Mouse (Mus musculus): ENCODE results near the gene Mea1.

Mea1 gene

DNA sequence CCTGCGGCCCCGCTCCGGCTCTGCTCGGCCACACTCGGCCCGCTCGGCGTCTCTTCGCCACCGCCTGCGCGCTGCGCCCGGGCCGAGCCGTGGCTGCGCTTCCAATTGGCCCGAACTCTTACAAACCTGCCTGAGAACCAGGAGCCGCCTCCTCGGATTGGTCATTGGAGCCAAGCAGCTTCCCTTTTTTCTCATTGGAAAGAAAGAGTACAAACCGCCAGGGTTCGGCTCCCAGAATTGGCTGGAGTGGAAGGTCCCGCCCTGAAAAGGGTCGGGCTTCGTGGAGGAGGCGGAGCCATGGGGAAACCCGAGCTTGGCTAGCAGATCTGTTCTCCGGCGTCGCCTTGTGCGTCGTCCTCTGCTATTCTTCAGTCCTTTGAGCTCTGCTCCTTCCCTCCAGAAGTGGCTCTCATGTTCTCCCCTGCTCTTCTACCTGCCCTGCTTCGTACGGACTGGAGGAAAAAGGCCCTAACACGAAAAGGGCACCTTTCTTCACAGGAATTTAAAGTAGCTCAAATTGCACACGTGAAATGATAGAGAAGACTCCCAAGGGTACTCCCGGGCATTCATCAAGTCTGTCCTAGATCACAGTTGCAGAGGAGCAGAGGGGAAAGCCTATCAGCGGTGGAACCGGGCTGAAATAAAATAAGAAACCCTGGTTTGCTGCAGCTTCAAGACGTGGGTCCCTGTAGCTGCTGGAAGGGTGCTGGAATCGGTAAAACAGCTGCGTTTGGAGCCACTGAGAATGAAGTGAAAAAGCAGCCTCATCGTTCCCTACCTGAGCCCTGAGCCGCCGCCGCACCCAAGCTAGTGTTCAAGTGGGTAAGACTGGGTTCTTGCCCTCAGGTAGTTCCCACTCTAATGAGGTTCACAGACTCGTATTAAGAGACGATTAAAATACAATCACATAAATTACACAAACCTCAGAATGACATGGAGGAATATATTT lies 26.6 kb downstream of the Mea1 start, which contains the start of gene Ppp2r5d:
Gene Ppp2r5d, minus strand, starts transcription at position 225 of the 949 bp plus-strand sequence.
- peak; percentile 97 for DNase-seq (ENCODE audit: low read depth, low spot score)

- DNase-seq (ENCODE audit: low read depth, low spot score) = no peak
These were observed 27.9 kb downstream of the Mea1 start for GRCm38 (mm10) chr17:46706375-46707089.

DNA sequence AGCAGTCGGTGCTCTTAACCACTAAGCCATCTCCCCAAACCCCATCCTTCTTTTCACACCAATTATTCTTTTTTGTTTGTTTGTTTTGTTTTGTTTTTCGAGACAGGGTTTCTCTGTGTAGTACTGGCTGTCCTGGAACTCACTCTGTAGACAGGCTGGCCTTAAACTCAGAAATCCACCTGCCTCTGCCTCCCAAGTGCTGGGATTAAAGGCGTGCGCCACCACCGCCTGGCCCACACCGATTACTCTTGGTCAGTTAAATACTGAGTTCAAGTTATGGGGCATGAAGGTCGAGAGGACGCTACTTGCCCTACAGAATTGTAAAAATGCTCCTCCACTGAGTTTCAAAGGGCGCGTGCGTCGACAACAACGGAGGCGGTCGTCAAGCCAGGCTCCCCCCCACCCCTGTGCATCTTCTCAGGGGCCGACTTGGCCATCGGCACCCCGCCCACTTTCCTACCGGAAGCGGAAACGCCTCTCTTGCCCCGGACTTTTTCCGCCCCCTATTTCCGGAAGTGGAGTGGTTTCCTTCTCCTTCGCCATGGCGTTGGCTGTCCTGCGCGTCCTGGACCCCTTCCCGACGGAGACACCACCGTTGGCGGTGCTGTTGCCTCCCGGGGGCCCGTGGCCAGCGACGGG lies 32.5 kb downstream of the Mea1 start, which contains the start of gene Pex6:
Gene Pex6, plus strand, starts transcription at position 505 of the 639 bp plus-strand sequence.
- DNase-seq (ENCODE audit: low read depth, low spot score) = peak; percentile 93

DNA sequence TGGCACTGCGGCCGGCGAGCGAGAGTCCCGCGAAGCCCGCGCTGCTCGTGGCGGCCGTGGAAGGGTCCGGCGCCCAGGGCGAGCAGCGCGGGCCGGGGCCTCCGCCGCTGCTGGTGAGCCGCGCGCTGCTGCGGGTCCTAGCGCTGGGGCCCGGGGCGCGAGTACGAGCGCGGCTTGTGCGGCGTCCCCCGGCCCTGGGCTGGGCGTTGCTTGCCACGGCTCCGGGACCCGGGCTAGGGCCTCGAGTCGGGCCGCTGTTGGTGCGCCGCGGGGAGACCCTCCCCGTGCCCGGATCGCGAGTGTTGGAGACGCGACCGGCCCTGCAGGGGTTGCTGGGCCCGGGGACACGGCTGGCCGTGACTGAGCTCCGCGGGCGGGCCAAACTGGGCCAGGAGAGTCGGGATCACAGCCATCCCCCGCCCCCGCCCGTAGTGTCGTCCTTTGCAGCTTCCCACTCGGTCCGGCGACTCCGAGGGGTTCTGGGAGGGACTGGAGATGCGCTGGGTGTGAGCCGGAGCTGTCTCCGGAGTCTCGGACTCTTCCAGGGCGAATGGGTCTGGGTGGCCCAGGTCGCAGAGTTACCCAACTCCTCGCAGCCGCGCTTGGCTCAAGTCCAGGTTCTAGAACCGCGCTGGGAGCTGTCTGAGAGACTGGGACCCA lies 33.1 kb downstream of the Mea1 start:
- DNase-seq (ENCODE audit: low read depth, low spot score) = no peak

- no peak for DNase-seq (ENCODE audit: low read depth, low spot score)
These were observed 33.8 kb downstream of the Mea1 start for GRCm38 (mm10) chr17:46712442-46712841.

- no peak for DNase-seq (ENCODE audit: low read depth, low spot score)
These were observed 35.3 kb downstream of the Mea1 start for GRCm38 (mm10) chr17:46713849-46714248.

GRCm38 (mm10) chr17:46714756-46715481 lies 36.3 kb downstream of the Mea1 start:
- DNase-seq (ENCODE audit: low read depth, low spot score) = peak; percentile 76

DNA sequence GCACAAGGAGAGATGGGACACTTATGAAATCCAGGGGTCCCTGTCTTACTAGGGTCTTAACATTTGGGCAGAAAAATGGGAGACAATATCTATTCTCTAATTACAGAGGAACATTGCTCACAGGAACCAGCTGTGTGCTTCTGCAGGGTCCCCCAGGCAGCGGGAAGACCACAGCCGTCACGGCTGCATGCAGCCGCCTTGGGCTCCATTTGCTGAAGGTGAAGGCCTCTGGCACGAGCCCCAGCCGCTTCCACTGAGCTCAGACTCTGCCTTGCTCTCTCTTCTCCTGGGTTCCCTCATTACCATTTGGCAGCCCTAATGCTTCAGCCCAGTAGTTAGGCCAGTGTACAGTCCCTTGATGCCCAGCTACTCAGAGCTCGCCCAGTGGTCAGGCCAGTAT lies 42.5 kb downstream of the Mea1 start:
- DNase-seq (ENCODE audit: low read depth, low spot score) = no peak

DNA sequence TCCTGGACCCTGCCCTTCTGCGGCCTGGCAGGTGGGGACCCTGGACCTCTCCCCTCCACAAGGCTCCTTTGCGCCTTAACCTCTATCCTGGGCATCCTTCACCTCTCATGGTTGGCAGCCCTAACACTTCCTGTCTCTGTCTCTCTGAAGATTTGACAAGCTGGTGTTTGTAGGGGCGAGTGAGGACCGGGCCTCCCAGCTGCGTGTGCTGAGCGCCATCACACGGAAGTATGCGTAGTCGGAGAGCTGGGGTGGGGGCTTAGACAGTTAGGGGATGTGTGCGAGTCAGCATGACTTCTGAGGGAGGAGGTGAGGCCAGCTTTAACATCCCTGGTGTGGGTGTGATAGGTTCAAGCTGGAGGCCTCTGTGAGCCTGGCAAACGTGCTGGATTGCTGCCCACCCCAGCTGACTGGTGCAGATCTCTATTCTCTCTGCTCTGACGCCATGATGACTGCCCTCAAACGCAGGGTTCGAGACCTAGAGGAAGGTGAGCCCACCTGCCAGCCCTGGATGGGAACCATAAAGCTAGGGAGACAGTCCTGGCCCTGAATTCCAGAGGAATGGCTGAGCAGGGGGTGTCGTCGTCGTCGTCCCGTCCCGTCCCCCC lies 46.0 kb downstream of the Mea1 start:
- DNase-seq (ENCODE audit: low read depth, low spot score) = no peak

- DNase-seq (ENCODE audit: low read depth, low spot score) = peak; percentile 82
These were observed 46.7 kb downstream of the Mea1 start for GRCm38 (mm10) chr17:46725273-46725672.

GRCm38 (mm10) chr17:46725731-46726645 lies 47.4 kb downstream of the Mea1 start:
- no peak for DNase-seq (ENCODE audit: low read depth, low spot score)

DNA sequence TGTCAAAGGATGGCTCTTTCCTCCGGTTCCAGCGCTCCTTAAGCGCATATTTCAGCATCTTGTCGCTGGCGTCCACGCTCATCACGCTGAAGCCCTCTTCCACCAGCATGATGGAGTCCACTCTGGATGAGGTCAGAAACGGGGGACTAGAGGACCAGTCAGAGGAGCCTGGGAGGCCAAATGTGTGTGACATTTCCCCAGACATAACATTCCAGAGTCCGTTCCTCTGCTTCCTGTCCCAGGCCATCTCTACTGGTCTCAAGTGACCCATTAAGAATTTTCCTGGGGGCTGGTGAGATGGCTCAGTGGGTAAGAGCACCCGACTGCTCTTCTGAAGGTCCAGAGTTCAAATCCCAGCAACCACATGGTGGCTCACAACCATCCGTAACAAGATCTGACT lies 48.7 kb downstream of the Mea1 start:
- no peak for DNase-seq (ENCODE audit: low read depth, low spot score)

- peak; percentile 74 for DNase-seq (ENCODE audit: low read depth, low spot score)
These were observed 49.4 kb downstream of the Mea1 start for GRCm38 (mm10) chr17:46728021-46728420.

GRCm38 (mm10) chr17:46728496-46728895 lies 49.9 kb downstream of the Mea1 start:
- DNase-seq (ENCODE audit: low read depth, low spot score) = no peak

DNA sequence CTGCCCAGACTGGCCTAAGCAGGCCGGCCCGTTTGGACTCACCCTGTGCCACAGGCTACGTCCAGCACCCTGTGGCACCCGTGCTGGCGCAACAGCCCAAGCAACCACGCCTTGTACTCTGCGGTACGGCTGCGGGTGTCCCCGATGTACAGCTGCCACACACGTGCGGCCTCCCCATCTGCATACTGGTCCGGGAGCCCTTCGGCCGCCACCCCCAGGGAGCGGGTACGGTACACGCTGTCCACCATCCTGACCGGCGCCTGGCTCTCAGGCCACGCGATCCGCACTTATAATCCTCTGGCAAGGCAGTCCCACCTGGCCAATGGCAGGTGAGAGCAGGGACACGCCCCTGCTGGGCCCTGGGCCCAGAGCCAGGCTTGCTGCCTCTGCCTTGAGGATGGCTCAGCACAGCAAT lies 50.3 kb downstream of the Mea1 start, which contains the start of gene Gnmt:
Gene Gnmt, minus strand, starts transcription at position 265 of the 415 bp plus-strand sequence.
- no peak for DNase-seq (ENCODE audit: low read depth, low spot score)

Data from ES-CJ7 (cell line).